Comparison of ENCODE assay signal across 31 mouse cellular contexts in the genomic region with DNA sequence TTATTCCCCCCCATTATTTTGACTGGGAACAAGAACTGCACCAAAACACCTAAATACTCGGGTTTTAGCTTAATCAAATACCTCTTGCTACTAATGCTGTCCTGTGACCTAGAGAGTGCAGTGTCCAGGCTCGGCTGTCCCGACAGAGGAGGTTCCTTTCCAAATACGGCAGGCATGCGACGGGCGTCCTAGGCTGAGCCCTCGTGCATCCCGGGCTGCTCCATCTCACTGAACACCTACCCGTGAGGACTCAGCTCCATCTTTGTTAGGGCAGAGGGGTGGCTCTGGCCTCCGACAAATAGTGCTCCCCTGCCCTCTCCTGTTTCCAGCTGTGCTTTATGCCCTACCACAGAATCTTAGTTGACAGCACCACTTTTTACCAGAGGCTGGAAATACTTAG. TPM values are rescaled to one million over a fixed set of nuclear protein-coding genes. Genes with fewer than 3 reads are reported as not detected.
"Had no signal": no experiment of that assay in that cellular context is flagged by ENCODE, and none has a peak within 500 bp of the region (broad histone marks: within the 10 kb centered on the region; RNA-seq: fewer than 3 reads in every experiment).

No protein-coding gene starts in this region.

- H3K4me2 ChIP-seq: heart, embryonic 13.5 days; heart, embryonic 15.5 days; hindbrain, embryonic 12.5 days; hindbrain, embryonic 15.5 days; intestine, embryonic 15.5 days; limb, embryonic 12.5 days; liver, embryonic 11.5 days; liver, embryonic 13.5 days; liver, embryonic 15.5 days had no signal

- H3K27ac ChIP-seq: gastrocnemius, adult 2 months; heart, adult 2 months; heart, embryonic 13.5 days; heart, embryonic 15.5 days; hindbrain, embryonic 10.5 days; hindbrain, embryonic 12.5 days; hindbrain, embryonic 15.5 days; intestine, embryonic 15.5 days; layer of hippocampus, adult 2 months; left cerebral cortex, adult 2 months; limb, embryonic 10.5 days; limb, embryonic 12.5 days; liver, embryonic 13.5 days; liver, embryonic 15.5 days had no signal

- H3K9me3 ChIP-seq: heart, embryonic 13.5 days; heart, embryonic 15.5 days; hindbrain, embryonic 10.5 days; hindbrain, embryonic 12.5 days; hindbrain, embryonic 15.5 days; intestine, embryonic 15.5 days; limb, embryonic 10.5 days; limb, embryonic 12.5 days; liver, embryonic 13.5 days; liver, embryonic 15.5 days had no signal

- ATAC-seq: inflammation-experienced regulatory T-cells, adult 6 months; intestine, embryonic 15.5 days; intestine, postnatal 0 days had no signal

- H3K27me3 ChIP-seq: heart, embryonic 13.5 days; heart, embryonic 15.5 days; hindbrain, embryonic 12.5 days; hindbrain, embryonic 15.5 days; intestine, embryonic 15.5 days; limb, embryonic 12.5 days; liver, embryonic 13.5 days; liver, embryonic 15.5 days had no signal

- H3K4me3 ChIP-seq: gastrocnemius, adult 2 months; heart, adult 2 months; heart, embryonic 13.5 days; heart, embryonic 15.5 days; hindbrain, embryonic 10.5 days; hindbrain, embryonic 12.5 days; hindbrain, embryonic 15.5 days; intestine, embryonic 15.5 days; layer of hippocampus, adult 2 months; left cerebral cortex, adult 2 months; limb, embryonic 10.5 days; limb, embryonic 12.5 days; liver, embryonic 13.5 days; liver, embryonic 15.5 days had no signal

- H3K36me3 ChIP-seq: hindbrain, embryonic 15.5 days had no signal

- H3K9ac ChIP-seq: heart, embryonic 13.5 days; heart, embryonic 15.5 days; hindbrain, embryonic 12.5 days; hindbrain, embryonic 15.5 days; intestine, embryonic 15.5 days; limb, embryonic 12.5 days; liver, embryonic 13.5 days; liver, embryonic 15.5 days had no signal

- DNase-seq: gastrocnemius, adult 2 months; gastrocnemius, postnatal 10 days; gastrocnemius, postnatal 25 days; heart, postnatal 36 days; kidney, adult 18-20 months; kidney, adult 8-10 months; kidney, postnatal 10 days; kidney, postnatal 25 days; kidney, postnatal 4 days; liver; liver, embryonic 13.5 days had no signal

RNA-seq across cellular contexts. Expression of a gene that starts 51.2 kb away (rescaled TPM):
- total RNA-seq: gastrocnemius, adult 2 months; gastrocnemius, postnatal 25 days; heart, adult 2 months; heart, postnatal 10 days; heart, postnatal 36 days; layer of hippocampus, adult 2 months; layer of hippocampus, postnatal 10 days; layer of hippocampus, postnatal 25 days; left cerebral cortex, adult 2 months; left cerebral cortex, postnatal 14 days; left cerebral cortex, postnatal 36 days had no signal
- polyA plus RNA-seq: heart, adult 2 months had no signal
